Mouse (Mus musculus): ENCODE results near the gene Nf1.
"Not testable (repeated sequence)": the region's sequence is repeated elsewhere in the genome, so short reads cannot be mapped to it uniquely, and the experiment has no call there.

The Nf1 gene

DNA sequence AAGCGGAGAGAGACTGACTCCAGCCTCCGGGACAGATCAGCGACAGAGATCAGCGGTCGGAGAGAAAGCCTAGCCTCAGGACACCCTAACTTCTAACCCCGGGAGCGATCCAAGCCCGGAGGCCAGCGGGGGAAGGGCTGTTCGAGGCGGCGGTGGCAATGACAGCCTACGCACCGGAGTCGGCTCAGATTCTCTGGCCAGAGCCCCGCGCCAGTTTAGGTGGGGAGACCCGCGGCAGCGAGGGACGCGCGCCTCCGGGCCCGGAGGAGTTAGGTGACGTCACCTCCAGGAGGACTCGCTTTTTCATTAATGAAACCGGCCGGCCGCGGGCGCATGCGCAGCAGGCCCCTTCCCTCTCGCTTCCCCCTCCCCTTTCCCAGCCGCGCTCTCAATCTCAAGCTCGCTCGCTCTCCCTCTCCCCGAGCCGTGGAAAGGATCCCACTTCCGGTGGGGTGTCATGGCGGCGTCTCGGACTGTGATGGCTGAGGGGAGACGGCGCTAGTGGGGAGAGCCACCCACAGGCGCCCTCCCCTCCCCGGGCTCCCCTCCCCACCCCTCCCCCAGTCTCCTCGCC is at the start of gene Nf1:
TSS of gene Nf1 (plus strand) at position 460 of the 574 bp plus-strand sequence.
- peak; percentile 95 for DNase-seq

DNA sequence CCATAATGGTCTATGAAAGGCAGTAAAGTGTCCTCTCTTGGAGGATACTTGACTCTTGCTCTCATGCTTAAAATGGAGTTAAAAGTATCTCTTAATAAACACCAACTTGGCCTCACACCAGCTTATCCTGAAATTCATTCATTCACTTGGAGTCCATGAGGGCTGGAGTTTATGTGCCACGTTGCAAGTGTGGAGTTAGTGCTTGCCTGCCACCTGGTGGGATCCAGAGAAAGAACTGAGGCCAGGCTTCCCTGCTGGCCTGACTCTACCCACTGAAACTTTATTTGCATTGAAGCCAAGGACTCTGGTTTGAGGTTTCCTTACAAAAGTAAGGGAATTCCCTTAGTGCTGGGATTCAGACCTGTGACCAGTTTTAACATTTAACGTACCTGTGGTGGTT is 49.0 kb upstream of the Nf1 start:
- no peak for DNase-seq

DNA sequence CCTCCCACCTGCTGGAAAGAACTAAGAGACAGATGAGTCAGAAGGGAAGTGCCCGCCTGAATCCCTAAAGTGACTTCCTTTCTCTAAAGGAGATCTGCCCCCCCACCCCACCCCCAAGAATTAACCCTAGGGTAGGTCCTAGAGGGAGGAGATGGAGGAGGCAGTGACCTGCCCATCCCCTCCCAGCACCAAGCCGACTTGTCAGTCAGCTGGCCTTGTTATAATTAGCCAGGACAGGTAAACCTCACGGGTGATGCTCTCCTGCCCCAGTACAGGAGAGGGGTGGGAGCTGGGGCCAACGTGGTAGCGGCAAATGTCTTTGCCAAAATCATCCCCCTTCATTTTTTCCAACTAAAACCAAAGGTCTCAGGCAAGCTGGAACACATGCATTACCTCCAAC is 47.8 kb upstream of the Nf1 start:
- no peak for DNase-seq

DNA sequence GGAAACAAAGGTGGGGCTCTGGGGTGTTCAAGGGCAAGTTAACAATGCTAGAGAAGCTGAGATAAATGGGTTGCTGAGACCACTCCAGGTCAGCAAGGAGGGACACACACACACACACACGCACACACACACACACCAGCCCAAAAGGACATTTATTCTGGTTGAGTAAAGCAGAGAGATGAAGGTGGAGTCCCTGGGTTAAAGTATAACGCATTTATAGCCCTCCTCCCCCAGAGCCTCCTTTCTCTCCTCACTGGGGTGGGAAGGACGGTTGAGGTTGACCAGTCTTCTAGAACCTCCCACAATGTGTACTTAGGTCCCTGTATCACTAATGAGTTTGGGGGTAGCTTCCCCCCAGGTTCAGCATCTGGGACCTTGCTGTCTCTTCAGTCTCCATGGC is 47.4 kb upstream of the Nf1 start:
- no peak for DNase-seq

DNA sequence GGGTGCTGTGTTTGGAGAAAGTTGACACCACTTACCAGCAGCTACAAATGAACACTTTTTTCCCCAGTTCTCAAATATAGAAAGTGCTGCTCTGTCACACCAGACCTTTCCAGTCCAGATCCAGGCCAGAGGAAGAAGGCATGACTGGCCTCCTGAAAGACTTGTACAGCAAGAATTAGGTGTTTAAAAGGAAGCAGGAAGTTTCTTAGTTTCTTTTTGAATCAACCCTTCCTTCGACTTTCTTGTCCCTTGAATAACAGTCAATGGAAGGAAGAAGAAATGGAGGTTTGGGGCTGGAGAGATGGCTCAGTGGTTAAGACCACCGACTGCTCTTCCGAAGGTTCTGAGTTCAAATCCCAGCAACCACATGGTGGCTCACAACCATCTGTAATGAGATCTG is 46.5 kb upstream of the Nf1 start:
- no peak for DNase-seq

DNA sequence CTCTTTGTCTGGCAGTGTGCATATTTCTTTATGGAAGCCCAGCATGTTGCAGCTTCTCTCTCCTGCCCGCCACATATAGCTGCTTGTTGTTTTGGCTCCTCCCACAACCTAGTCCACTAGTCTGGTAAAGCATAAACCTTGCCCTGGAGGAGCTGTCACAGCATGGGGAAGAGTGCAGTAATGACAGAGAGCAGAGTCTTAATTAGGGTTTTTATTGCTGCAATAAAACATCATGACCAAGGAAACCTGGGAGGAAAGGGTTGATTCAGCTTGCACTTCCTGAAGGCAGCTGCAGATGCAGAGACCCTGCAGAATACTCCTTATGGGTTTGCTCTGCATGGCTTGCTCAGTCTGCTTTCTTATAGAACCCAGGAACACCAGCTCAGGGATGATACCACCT is 45.5 kb upstream of the Nf1 start:
- DNase-seq = no peak

DNA sequence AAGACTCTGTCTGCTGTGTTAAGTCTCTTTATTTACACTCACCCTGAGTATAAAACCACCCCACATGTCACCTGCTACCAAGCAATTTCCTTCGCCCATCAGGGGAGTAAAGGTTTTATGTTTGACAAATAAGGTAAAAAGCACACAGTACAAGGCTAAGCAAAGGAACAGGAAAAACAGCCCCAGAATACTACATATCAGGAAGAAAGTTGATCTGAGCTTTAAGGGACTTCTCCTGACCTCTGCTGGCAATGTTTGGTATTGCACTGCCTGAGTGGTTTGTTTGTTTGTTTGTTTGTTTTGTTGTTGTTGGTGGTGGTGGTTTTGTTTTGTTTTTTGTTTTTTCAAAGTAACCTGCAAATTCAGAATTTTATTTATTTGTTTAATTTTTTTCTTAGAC is 43.3 kb upstream of the Nf1 start:
- DNase-seq = peak; percentile 50

DNA sequence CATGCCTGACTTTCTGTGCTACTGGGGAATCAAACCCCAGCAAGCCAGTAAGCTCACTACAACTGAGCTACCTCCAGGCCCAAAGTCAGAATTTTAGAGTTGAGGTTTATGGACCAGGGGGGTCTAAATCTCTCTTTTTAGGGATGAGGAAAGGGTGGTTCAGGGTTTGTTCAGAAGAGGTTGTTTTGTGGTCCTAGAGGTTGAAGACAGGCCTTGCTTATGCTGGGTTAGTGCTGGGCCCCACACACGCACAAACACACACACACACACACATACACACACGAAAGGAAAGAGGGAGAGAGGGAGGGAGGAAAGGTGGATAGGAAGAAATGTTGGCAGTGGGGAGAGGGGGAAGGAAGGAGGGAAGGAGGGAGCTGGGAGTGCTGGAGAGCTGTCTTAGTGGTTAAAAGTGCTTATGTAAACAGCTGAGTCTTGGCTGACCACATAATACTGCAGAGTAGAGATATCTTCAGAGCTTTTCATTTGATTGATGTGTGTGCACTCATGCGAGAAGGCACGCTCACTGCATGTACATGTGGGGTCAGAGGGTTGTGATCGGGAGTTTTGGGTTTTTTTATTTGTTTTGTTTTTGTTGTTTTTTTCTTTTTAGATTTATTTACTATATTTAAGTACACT is 42.5 kb upstream of the Nf1 start, which contains the start of gene Gm9964:
TSS of gene Gm9964 (minus strand) at position 51 of the 636 bp plus-strand sequence.
- DNase-seq = no peak

DNA sequence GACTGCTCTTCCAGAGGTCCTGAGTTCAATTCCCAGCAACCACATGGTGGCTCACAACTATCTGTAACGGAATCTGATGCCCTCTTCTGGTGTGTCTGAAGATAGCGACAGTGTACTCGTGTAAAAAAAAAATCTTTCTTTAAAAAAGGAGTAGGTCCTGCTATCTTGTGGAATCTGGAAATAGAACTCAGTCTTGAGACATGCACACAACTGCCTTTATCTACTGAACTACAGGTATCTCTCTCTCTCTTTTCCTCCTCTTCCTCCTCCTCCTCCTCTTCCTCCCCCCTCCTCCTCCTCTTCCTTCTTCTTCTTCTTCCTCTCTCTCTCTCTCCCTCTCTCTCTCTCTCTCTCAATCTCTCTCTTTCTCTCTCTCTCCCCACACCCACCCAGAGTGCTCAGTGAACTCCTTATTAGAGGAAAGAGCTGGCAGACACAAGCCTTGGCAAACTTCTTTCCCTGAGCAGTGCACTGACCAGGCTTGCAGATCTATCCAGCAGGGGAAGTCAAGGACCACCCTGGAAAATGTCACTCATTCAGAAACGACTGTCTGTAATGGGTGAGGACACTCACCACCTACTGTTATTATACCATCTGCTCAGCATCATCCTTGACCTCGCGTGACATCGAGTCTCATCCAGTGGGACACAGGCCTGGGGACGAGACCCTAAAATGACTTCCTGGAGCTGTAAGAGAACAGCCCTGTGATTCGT is 39.6 kb upstream of the Nf1 start:
- no peak for DNase-seq

DNA sequence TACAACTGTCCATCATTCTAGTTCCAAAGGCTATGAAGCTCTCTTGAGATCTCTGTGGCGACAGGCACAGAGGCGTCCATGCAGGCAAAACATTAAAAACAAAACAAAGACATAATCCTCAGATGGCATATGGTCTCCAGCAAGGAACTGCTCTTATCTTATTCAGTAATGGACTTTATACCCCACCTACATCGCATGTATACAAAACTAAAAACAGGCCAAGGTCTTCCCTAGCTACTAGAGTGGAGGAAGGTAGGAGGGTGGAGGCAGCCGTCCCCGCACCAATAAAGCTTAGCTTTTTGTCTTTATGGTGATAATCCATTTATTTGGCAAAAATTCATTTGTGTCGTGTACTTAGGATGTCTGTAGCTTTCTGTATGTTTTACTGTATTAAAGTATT is 36.4 kb upstream of the Nf1 start:
- no peak for DNase-seq

DNA sequence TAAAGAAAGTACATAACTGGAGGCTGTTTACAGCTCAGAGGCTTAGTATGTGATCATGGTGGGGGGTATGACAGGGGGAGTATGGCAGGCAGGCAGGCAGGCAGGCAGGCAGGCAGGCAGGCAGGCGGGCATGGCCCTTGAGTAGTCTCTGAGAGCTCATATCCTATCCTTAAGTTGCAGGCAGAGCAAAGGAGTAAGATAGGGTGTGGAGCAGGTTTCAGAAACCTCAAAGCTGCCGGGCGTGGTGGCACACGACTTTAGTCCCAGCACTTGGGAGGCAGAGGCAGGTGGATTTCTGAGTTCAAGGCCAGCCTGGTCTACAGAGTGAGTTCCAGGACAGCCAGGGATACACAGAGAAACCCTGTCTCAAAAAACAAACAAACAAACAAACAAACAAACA is 35.2 kb upstream of the Nf1 start:
- DNase-seq = not testable (repeated sequence)

DNA sequence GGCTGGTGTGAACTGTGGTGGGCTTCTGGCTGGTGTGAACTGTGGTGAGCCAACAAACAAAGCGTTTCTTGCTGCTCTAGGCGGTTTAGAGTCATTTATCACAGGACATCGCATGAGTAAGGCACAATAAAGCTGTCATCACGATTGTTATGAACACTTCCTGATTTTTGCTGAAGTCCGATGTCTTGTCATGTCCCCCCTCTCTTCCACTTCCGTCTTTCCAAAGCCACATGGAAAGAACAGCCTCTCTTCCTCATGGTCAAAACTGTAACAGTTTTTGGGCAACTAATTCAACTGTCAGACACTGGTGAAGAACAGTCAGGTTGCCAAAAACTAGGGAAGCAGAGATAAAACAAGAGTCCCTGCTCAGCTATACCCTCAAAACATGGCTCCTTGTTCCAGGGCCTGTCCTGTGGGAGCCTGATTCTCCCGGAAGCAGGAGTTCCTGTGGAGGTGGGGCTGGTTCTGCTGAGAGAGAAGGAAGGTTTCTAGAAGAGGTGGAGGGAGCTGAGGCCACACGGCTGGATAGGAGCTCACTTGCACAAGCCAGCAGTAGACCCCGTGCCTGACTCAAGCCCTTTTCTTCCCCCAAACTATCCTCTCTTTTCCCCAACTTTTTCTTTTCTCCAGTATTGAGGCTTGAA is 33.7 kb upstream of the Nf1 start:
- no peak for DNase-seq

DNA sequence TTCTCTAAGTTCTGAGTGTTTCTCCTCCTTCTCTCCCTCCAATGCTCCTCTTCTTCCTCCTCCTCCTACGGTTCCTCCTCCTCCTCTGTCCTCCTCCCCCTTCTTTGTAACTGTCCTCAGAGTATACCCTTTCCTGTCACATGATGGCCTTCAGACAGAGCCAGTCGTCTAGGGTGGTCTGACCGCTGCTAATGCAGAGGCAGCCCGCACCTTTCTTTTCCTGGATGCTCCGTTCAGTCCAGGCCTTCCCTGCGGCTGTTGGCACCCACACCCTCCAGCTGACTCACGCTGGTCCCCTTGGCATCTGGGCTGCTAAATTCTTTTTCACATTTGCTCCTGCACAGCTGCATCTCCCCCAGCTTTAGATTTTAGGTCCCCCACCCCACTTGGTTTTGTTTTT is 33.0 kb upstream of the Nf1 start:
- no peak for DNase-seq

DNA sequence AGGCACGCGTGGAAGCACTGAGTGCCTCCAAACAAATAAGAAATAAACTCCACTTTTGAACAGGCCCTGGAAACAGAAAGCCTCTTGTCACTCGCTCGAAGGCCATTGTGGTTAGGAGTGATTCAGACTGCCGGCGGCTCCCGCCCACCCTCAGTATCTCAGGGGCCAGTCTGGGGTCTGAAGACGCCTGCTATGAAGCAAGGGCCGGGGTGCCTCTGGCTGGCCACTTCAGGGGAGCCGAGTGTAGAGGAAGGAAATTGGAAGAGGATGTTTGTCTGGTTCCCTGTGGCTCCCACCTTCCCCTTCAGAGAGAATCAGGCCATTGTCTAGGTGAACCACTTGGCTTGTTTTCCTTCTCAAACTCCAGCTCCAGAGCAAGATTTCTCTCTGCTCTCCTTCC is 32.5 kb upstream of the Nf1 start:
- DNase-seq = no peak

DNA sequence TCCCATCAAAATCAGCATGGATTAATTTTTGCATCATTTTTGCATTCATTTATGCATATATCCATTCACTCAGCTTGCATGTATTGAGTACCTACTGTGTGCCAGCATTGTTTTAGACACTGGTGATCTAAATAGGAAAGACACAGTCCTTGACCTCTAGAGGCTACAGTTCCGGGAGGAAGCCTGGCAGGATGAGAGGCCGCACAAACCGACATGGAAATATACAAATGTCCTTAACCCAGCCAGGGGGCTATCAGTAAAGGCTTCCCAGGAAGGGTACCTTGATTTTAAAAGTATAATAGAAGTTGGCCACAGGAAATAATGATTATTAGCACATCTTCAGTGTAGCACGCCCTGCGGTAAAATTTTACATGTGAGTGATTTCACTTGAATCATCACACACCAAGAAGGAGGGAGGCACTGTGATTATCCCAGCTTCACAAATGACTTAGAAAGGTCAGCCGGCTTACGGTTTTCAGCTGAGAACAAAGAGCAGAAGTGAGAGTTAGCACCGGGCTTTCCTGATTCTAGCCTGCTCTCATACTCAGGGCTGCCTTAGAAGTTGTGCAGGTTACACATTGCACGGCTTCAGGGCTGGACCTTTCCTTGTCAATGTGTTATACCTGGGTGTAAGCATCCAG is 31.8 kb upstream of the Nf1 start:
- no peak for DNase-seq

DNA sequence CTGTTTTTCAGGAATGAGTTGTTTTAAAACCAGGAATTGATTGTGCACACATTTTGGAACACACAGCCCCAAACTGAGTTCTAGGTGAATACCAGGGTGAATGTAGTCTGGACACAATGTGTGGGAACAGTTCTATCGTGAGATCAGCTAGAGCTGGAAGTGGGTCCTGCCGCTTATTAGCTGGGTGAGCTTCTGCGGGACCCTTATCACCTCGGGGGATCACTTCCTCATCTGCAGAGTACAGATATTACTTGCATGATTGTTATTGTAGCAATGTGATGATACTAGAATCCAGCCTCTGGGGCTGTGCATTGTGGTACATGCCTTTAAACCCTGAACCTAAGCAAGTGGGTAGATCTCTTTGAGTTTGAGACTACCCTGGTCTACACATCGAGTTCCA is 29.0 kb upstream of the Nf1 start:
- no peak for DNase-seq

DNA sequence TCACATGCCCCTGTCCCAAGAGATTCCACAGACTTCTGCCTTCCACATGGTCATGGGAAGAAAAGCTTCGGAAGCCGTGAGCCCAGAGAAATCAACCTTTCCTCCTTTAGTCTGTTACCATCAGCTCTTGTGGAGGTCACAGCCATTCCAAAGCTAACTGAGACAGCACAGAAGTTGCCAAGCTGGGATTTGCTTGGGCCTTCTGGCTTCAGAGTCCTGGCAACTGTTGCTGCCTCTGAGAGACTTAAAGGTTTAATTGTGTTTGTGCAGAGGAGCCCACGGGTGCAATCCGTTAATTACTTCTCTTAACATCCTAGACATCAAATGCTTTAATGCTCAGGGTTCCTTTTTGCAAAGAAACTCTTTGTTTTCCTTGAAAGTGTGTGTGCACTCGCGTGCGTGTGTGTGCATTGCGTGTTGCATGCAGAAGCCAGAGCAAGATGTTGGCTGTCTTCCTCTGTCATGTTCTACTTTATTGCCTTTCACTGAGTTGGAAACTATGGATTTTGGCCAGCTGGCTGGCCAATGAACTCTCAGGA is 22.6 kb upstream of the Nf1 start:
- DNase-seq = no peak

DNA sequence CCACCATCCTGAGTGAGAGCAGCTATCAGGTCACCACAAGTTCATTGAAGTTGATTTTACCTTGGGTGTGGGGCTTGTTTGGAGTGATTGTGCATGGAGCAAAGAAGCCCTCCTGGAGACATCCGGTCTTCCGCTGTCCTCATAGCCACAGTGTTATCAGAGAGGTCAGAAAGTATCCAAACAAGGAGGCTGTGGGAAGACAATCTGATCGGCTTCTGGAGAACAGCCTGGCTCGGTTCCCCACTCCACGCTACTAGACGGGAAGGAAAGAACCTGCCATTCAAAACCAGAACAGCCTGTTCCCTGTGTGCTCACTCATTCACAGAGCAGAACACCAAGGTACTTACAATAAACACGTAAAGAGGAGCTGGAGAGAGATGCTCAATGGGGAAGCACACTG is 19.7 kb upstream of the Nf1 start:
- no peak for DNase-seq

DNA sequence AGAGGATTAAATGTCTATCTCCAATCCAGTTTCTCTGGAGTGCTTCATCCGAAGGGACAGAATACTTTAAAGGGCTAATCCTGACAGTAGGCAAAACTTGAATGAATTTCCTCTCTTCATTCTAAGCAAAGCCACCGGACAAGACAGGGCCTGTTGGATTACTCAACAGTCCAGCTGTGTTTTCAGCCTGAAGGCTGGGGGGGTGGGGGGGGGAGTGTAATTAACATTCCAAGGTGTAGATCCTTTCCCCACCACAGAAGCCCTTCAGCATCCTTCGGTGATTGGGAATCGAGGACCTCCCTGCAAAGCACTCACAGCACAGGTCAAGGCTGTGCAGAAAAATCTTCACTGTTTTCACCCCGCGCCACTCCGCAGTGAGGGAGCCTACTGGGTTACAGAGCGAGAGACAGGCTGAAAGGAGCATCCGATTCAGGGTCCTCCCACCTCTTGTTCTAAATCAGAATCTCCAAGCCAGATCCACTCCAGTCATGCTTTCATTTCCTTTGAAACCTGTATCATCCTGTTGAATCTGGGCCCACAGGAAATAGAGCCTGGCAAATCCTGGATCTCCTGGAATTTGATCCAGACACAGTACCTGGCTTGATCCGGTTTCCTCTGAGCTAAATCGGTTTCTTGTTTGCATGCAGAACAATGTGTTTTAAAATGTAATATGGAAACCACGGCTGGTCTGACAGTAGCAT is 15.4 kb upstream of the Nf1 start:
- DNase-seq = no peak

DNA sequence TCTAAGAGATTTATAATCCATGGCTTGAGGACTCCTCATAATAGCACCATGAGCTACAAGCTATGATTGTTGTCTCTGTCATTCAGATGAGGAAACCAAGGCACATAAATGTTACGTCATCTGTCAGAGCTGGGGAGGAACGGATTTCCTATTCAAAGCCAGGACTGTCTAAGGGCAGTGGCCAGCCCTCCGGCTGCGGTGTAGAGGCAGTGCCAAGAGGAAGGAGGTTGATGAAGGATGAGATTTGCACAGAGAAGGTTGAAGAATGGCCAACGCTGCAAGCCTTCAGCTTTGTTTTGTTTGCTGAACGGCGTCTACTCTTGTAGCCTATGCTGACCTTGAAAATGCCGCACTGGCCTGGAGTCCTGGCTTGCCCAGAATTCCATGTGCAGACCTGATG is 13.8 kb upstream of the Nf1 start:
- DNase-seq = no peak

DNA sequence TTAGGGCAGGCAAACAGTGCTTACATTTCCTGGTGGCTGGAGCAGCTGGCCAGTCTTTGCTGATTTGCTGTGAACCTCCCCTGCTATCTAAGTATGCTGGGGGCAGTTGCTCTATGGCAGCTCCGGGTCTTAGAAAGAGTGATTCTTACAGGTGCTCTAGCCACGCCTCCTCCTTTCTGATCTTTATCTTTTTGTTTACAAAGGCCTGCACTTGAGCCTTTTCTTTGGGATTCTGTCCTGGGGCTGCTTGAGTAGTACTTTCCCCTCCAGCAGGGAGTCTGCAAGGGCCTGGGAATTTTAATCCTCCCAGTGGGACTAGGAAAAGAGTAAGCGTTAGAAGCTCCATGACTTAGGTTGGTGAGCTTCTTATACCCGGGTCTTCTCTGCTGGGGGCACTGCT is 12.4 kb upstream of the Nf1 start:
- no peak for DNase-seq

DNA sequence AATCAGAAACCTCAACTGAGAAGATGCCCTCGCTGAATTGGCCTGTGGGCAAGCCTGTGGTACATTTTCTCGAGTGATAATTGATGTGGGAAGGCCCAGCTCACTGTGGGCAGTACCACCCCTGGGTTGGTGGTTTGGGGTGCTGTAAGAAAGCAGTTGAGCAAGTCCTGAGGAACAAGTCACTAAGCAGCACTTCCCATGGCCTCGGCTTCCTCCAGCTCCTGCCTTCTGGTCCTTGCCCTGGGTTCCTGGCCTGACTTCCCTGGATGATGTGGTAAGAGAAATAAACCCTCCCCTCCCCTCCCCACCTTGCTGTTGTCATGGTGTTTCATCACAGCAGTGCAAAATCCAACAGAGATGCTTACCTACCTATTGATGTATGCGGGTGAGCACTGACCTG is 11.4 kb upstream of the Nf1 start:
- DNase-seq = no peak

DNA sequence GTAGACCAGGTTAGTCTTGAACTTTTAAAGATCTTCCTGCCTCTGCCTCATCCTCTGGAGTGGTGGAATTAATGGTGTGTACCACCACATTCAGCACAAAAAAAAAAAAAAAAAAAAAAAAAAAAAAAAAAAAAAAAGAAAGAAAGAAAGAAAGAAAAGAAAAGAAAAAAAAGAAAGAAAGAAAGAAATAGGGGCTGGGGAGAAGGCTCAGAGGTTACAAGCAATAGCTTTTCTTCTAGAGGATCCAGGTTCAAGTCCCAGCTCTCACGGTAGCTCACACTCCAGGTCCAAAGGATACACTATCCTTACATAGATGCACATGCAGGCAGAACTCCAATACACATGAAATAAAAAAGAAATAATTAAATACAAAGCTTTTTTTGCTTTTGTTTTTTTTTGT is 9.9 kb upstream of the Nf1 start:
- DNase-seq = no peak
